Mouse (Mus musculus) hindbrain, postnatal 0 days (tissue): ENCODE measurements at regions not wholly inside any gene's neighbourhood (a gene's known extent, or its start where the extent isn't known, plus 50 kb on each side); places are given as distances from the start of the nearest gene placed in this dataset.
A peak's percentile ranks its signal among the peaks of the same experiment; 100 is the strongest.

Experiments used
- ATAC-seq: fragments of 200-750 bp; cut with Nextera tagmentation; 2 replicates; pipeline ENCODE4 v1.8.0; 2017; ENCODE audit warnings: mild to moderate bottlenecking, moderate TSS enrichment, moderate library complexity
- DNase-seq: peaks from one replicate; pipeline ENCODE4 v3.0.0-alpha.2; 2015; ENCODE audit warnings: low spot score
- H3K27ac ChIP-seq: fragments of 300-500 bp; sonication (generic); 2 replicates; pipeline ENCODE4 v1.5.1; 2014; ENCODE audit warnings: mild to moderate bottlenecking
- H3K27me3 ChIP-seq: fragments of 300-500 bp; sonication (generic); 2 replicates; pipeline ENCODE4 v1.6.1; 2014; ENCODE audit warnings: low read length, mixed read lengths; ENCODE audit not compliant: insufficient read depth
- H3K36me3 ChIP-seq: fragments of 300-500 bp; sonication (generic); 2 replicates; pipeline ENCODE4 v1.6.1; 2014; ENCODE audit warnings: low read length, mixed read lengths; ENCODE audit not compliant: insufficient read depth
- H3K4me1 ChIP-seq: fragments of 300-500 bp; sonication (generic); 2 replicates; pipeline ENCODE4 v1.6.1; 2014; ENCODE audit warnings: antibody characterized with exemption, low read length, mixed read lengths; ENCODE audit not compliant: insufficient read depth
- H3K4me2 ChIP-seq: fragments of 300-500 bp; sonication (generic); 2 replicates; pipeline ENCODE4 v1.6.1; 2014; ENCODE audit warnings: low read depth, mild to moderate bottlenecking, low read length, moderate library complexity, mixed read lengths
- H3K4me3 ChIP-seq: fragments of 300-500 bp; sonication (generic); 2 replicates; pipeline ENCODE4 v1.5.1; 2014; ENCODE audit warnings: low read length
- H3K9ac ChIP-seq: fragments of 300-500 bp; sonication (generic); replicated peaks from 2 replicates; pipeline ENCODE4 v1.6.1; 2014; ENCODE audit warnings: mild to moderate bottlenecking, low read length, moderate library complexity, mixed read lengths
- H3K9me3 ChIP-seq: fragments of 300-500 bp; sonication (generic); 2 replicates; pipeline ENCODE4 v1.6.1; 2016; ENCODE audit warnings: low read length, mixed read lengths
- CTCF ChIP-seq: IDR thresholded peaks from 2 replicates; pipeline ENCODE4 v1.5.1; 2016; ENCODE audit warnings: antibody characterized with exemption, control low read depth, low read depth
- WGBS: fragments of 180-500 bp; shearing (Covaris S2); extraction: QIAGEN DNeasy Blood & Tissue Kit; methylation state at CpG from one replicate; pipeline ENCODE4 v1.1.7; 2014; 5-methylcytosine and 5-hydroxymethylcytosine counted together

- peak; percentile 85 for ATAC-seq
- WGBS, result 21% methylated on average over 10 of the region's 10 CpGs
- TF ChIP-seq CTCF, result no peak
Observed at GRCm38 (mm10) chr17:83937576-83937975, 89.8 kb upstream of the Haao start.

GRCm38 (mm10) chr17:83936677-83937076 is 88.9 kb upstream of the Haao start:
- Histone ChIP-seq H3K9me3 (no peaks in the 10 kb centered on the region), H3K27me3 (no peaks in the 10 kb centered on the region), H3K4me2 (no peak overlapping the region), H3K9ac (no peak overlapping the region), H3K36me3 (no peaks in the 10 kb centered on the region), H3K4me1 (peaks cover 19% of the 10 kb centered on the region; the same call in 1 of the 2 replicates), H3K4me3 (no peak overlapping the region), H3K27ac (no peak overlapping the region)
- no peak for TF ChIP-seq CTCF
- DNase-seq, result no peak
- WGBS, result 79% methylated on average over 9 of the region's 9 CpGs
- no peak for ATAC-seq

More at GRCm38 (mm10) chr17:83937576-83937975, 89.8 kb upstream of the Haao start:
- Histone ChIP-seq H3K9ac (no peak overlapping the region), H3K27ac (peak overlapping the region; percentile 75; the same call in 1 of the 2 replicates), H3K4me3 (no peak overlapping the region), H3K9me3 (no peaks in the 10 kb centered on the region), H3K36me3 (no peaks in the 10 kb centered on the region), H3K4me2 (no peak overlapping the region), H3K4me1 (peaks cover 19% of the 10 kb centered on the region; the same call in 1 of the 2 replicates), H3K27me3 (no peaks in the 10 kb centered on the region)
- DNase-seq, result peak; percentile 82

- 59% methylated on average over 1 of the region's 1 CpGs for WGBS
- no peak overlapping the region for H3K9ac ChIP-seq
Observed at GRCm38 (mm10) chr17:83935969-83936368, 88.2 kb upstream of the Haao start.

GRCm38 (mm10) chr17:83935232-83935631 is 87.5 kb upstream of the Haao start:
- H3K36me3 ChIP-seq, result no peaks in the 10 kb centered on the region
- no peak overlapping the region for H3K27ac ChIP-seq
- peaks cover 19% of the 10 kb centered on the region; the same call in 1 of the 2 replicates for H3K4me1 ChIP-seq
- no peak for ATAC-seq
- H3K9me3 ChIP-seq, result no peaks in the 10 kb centered on the region
- TF ChIP-seq CTCF, result no peak
- WGBS, result 84% methylated on average over 5 of the region's 5 CpGs
- DNase-seq, result no peak
- no peak overlapping the region for H3K9ac ChIP-seq
- H3K27me3 ChIP-seq, result no peaks in the 10 kb centered on the region
- H3K4me3 ChIP-seq, result no peak overlapping the region
- H3K4me2 ChIP-seq, result no peak overlapping the region

More at GRCm38 (mm10) chr17:83935969-83936368, 88.2 kb upstream of the Haao start:
- Histone ChIP-seq H3K27me3 (no peaks in the 10 kb centered on the region), H3K36me3 (no peaks in the 10 kb centered on the region), H3K4me3 (no peak overlapping the region), H3K9me3 (no peaks in the 10 kb centered on the region), H3K4me2 (no peak overlapping the region), H3K27ac (no peak overlapping the region), H3K4me1 (peaks cover 19% of the 10 kb centered on the region; the same call in 1 of the 2 replicates)
- DNase-seq (no peak), ATAC-seq (no peak)
- TF ChIP-seq CTCF, result no peak

- peaks cover 13% of the 10 kb centered on the region; the same call in 1 of the 2 replicates for H3K4me1 ChIP-seq
- no peaks in the 10 kb centered on the region for H3K9me3 ChIP-seq
- H3K4me3 ChIP-seq, result no peak overlapping the region
- TF ChIP-seq CTCF, result no peak
- H3K36me3 ChIP-seq, result no peaks in the 10 kb centered on the region
- WGBS, result 87% methylated on average over 10 of the region's 10 CpGs
- no peaks in the 10 kb centered on the region for H3K27me3 ChIP-seq
- no peak for ATAC-seq
- no peak for DNase-seq
- H3K27ac ChIP-seq, result no peak overlapping the region
- no peak overlapping the region for H3K4me2 ChIP-seq
- H3K9ac ChIP-seq, result no peak overlapping the region
Observed at GRCm38 (mm10) chr17:83933743-83934142, 86.0 kb upstream of the Haao start.

- ATAC-seq, result no peak
- no peak for DNase-seq
- no peaks in the 10 kb centered on the region for H3K36me3 ChIP-seq
- H3K4me2 ChIP-seq, result no peak overlapping the region
- TF ChIP-seq CTCF, result no peak
- no peaks in the 10 kb centered on the region for H3K27me3 ChIP-seq
- no peaks in the 10 kb centered on the region for H3K9me3 ChIP-seq
- WGBS, result 81% methylated on average over 5 of the region's 5 CpGs
- H3K9ac ChIP-seq, result no peak overlapping the region
- H3K4me3 ChIP-seq, result no peak overlapping the region
- H3K4me1 ChIP-seq, result no peaks in the 10 kb centered on the region
- H3K27ac ChIP-seq, result no peak overlapping the region
Observed at GRCm38 (mm10) chr17:83930401-83930800, 82.6 kb upstream of the Haao start.

- Histone ChIP-seq H3K4me3 (no peak overlapping the region), H3K9ac (no peak overlapping the region), H3K4me1 (no peaks in the 10 kb centered on the region), H3K27me3 (no peaks in the 10 kb centered on the region), H3K9me3 (no peaks in the 10 kb centered on the region), H3K4me2 (no peak overlapping the region), H3K27ac (no peak overlapping the region), H3K36me3 (no peaks in the 10 kb centered on the region)
- ATAC-seq (no peak), DNase-seq (no peak)
- TF ChIP-seq CTCF, result no peak
- 52% methylated on average over 6 of the region's 6 CpGs for WGBS
Observed at GRCm38 (mm10) chr17:83927749-83928387, 80.1 kb upstream of the Haao start.
